Mouse (Mus musculus) Muller cell, postnatal 12 days (primary cell): ENCODE measurements around the gene Lrmp.
"Not testable (repeated sequence)": the region's sequence is repeated elsewhere in the genome, so short reads cannot be mapped to it uniquely, and the experiment has no call there.

ENCODE experiments used
- DNase-seq: peaks from one replicate; pipeline ENCODE4 v3.0.0-alpha.2; 2015; ENCODE audit errors: inconsistent ontology term

The Lrmp gene

DNA sequence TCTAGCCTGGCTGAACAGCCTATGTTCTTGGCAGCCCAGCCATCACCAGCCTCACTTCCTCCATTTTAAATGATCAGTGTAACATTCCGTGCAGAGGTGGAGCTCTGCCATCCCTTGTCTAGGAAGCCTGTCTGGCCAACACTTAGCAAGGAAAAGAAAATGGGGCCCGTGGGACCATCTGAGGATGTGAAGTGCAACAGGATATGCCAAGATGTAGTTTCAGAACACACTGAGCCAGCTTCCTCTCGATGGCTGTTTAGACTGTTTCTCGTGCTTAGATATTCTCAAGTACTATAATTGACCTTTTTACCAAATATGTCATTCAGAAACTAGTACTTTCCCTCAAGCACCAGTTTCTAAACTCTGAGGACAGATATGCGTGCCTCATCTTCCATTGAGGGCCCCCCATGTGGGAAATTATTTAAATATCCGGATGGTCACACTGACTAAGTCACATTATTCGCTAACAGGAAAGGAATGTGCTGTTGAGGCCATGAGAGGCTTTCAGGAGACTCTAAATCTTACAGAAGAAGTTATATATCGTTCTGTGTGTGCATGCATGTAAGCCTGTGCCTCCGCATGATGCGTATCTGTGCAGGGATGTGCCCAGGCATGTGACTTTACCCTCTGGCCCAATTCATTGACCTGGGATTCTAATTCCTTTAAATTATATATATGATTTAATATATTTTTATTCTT lies 11.1 kb upstream of the Lrmp start:
- no peak for DNase-seq

DNA sequence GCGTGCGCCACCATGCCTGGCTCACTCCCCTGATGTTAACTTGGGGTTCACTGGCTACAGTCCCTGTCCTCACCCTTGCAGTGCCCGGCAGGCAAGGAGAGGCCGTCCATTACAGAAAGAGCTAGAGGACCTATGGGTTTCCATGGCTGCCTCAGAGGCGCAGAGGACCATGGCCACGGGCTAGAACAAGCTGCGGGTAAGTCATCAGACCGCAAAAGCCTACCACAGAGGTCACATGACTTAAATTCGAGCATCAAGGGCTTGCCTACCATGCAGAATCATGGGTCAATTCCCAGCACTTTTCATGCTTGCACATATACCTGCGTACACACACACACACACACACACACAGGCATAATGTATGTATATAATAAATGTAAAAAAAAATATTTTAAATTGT lies 10.0 kb upstream of the Lrmp start:
- DNase-seq: no peak

DNA sequence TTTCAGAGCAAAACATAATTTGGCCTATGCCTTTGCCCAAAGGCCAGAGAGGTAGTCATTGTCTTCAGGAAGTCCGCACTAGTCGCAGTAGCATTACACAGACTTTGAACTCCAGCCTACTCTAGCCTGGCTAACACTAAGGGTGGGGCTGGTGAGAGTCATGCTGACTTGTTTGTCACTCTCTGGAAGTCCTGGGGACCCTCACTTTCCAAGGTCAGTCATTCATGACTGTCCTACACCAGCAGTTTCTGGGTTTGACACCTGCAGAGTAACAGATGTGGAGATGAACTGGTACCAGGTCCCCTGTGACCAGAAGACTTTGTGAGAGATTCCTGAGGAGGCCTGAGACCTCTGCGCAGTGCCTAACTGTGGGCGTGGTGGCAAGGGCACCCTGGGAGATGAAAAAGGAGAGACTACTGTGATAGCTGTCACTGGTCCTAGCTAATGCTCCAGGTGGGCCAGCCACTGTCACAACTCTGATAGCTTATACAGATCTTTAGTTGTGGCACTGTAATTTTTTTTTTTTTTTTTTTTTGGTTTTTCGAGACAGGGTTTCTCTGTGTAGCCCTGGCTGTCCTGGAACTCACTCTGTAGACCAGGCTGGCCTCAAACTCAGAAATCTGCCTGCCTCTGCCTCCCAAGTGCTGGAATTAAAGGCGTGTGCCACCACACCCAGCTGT lies 9.2 kb upstream of the Lrmp start:
- DNase-seq: no peak

DNA sequence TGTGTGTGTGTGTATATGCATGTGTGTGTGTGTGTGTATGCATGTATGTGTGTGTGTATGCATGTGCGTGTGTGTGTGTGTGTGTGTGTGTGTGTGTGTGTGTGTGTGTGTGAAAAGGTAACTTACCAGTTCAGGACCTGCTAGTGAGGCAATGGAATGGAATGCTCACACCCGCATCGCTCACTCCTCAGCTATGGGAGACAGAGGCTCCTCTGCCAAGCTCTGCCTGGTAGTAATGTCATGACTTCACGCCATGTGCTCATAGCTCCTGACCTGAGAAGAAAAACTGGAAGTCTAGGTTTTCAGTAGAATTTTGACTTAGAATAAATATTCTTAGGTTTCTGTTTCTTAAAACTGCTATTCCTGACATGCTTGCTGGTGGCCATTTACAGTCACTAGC lies 4.7 kb upstream of the Lrmp start:
- DNase-seq: no peak

DNA sequence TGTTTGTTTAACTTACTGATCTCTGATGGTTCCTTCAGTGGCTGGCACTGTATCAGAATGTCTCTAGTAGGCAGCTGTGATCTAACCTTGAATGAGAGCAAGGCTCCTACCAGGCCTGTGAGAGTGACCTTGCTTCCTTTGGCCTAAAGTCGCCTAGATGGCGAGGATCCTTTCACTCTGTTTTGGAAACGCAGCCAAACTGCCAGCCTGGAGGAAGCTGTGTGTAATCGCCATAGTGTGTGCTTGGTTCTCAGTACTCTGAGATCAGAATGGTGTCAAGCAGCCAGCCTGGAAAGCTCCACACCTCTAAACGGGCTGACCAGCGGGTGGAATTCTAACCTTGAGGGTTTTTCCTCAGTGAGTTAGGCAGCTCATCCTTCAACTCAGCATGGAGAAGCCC lies 2.6 kb upstream of the Lrmp start:
- DNase-seq: no peak

DNA sequence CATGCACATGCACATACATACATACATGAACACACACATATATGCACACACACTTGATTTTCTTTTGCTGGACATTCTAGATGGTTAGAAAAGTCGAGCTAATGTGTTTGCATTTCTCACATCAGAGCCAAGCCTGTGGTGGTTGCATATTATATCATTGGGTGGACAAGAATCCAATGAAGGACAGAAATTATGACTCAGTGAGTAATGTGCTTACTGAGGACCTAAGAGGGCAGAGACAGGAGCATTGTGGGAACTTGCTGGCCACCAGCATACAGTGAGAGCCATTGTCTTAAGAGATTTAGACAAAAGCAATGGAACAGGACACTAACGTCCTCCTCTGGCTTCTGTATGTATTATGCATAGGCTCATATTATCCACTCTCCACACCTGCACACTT lies 892 bp upstream of the Lrmp start:
- no peak for DNase-seq

DNA sequence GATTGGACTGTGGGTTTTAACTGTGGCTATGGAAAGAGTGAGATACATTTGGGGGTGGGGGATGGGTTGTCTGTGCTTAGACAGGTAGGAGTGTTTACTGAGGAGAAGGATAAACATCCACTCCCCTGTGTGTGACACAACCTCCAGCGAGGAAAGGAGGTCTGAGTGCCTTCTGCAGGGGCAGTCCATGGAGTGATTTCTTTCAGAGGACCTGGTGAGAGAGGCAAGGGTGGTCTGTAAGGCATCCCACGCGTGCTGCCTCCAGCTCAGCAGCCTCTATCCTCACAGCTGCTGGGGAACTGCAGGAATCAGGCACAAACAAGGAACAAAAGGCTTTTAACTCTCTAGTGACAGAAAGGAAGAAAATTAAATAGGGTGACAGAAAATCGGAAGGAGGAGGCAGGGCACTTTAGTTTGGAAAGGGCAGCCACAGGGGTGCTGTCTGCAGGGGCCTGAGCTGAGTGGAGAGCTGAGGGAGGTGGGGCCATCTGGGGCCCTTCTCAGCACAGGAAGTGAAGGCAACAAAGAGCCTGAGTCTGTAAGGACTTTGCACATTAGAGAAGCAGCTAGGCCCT lies 732 bp downstream of the Lrmp start:
- no peak for DNase-seq

DNA sequence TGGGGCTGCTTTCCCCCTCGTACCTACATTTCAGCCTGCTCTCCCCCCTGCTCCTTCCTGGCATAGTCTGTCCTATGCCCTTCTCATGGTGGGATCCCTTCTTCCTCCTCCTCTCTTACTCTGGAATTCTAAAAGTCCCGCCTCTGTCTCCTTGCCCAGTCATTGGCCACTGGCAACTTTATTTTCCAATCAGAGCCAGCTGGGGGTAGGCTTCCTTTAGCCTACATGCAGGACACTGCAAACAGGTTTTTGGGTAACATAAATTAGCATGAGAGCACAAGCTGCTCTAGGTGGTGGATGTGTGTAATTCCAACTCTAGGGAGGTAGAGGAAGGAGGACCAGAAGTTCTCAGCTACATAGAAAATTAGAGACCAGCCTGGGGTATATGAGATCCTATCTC lies 4.6 kb downstream of the Lrmp start:
- DNase-seq: no peak

DNA sequence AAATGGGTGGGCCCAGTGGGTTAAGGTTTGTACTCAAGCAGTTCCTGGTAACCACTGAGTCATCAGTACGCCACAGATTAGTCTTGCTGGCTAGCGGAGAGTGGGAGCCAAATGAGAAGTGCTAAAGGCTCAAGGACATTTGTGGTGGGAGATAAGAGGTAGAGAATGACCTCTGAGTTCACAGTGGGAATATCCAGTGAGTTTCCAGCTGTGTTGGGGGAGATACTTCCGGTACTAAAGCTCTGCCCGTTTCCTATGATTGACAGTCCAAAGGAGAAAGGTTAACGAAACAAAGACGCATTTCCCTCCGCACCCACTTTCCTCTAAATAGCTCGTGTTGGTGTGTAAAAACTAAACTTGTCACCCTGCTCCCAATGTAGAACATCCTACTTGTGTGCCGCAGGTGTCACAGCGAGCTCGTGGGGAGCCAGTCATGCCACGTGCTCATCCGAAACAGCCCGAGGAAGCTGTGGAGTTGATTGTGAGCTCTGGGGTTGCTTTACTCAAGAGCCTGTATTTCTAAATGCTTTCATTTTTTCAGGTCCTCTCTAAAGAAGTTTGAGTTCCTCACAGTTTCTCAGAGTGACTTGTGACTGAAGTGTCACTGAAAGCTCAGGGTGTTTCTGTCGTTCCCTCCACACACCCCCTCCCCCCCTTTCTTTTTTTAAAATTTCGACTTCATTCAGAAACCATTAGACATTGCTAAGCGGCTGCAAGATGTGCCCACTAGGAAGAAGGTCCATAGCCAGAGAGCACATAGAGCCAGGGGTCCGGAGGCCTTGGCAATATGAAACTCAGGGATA lies 5.5 kb downstream of the Lrmp start:
- DNase-seq: no peak

DNA sequence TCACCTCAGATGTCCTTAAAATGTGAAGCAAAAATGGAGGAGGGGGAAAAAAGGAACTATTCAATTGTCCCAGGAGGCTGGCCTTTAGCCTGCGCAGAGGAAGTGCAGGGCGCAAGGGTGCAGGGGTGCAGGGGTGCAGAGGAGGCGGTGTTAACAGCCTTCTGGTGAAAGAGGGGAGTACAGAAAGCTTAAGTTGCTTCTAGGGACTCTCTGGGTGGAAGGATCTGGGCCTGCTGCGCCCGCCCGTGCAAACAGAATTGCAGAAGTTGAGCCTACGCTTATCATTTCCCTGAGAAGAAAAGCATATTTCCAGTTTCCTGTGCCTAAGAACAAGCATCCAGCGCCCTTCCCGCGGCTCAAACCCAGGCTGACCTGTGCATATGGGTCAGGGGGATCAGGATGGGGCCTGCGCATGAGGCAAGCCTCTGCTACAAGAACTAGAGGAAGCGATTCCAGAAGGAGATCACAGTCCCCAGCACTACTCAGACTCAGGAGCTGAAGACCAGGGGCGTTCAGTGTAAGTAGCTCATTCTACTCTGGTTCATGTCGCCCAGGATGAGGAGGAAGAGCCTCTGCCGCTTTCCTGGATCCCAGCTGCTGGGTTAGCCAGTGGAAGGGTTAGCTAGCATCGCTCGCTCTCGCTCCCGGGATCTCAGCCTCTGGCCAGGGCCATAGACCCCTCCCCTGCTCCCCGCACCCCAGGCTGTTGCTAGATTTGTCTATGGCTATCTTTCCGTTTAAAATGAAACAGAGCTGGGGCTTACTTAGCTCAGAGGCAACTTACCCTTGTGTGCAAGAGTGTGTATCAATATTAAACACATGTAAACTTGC lies 6.4 kb downstream of the Lrmp start:
- no peak for DNase-seq

DNA sequence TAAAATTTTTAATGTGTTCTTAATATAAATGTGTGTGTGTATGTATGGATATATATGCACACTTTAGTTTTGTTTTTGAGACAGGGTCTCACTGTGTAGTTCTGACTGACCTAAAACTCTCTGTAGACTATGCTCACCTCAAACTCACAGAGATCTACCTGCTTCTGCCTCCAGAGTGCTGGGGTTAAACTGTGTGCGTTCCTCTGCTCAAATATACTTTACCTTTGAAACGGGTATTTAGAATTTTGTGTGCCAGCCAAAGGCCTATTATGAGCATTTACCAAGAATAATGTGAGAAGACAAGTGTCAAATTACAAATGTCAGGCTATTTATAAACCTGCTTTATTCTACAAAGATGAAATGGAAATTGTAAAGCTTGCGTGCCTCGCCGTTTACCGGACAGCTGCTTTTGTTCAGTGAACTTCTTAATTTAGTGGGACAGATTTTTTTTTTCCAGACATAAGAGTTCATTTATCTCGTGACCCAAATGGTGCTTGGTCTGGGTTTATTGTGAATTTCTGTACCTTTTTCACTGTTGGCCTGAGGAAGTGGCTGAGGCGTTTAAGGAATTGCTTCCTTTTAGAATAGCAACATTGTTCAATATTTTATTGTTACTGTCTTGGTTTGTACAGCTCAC lies 7.1 kb downstream of the Lrmp start:
- no peak for DNase-seq

DNA sequence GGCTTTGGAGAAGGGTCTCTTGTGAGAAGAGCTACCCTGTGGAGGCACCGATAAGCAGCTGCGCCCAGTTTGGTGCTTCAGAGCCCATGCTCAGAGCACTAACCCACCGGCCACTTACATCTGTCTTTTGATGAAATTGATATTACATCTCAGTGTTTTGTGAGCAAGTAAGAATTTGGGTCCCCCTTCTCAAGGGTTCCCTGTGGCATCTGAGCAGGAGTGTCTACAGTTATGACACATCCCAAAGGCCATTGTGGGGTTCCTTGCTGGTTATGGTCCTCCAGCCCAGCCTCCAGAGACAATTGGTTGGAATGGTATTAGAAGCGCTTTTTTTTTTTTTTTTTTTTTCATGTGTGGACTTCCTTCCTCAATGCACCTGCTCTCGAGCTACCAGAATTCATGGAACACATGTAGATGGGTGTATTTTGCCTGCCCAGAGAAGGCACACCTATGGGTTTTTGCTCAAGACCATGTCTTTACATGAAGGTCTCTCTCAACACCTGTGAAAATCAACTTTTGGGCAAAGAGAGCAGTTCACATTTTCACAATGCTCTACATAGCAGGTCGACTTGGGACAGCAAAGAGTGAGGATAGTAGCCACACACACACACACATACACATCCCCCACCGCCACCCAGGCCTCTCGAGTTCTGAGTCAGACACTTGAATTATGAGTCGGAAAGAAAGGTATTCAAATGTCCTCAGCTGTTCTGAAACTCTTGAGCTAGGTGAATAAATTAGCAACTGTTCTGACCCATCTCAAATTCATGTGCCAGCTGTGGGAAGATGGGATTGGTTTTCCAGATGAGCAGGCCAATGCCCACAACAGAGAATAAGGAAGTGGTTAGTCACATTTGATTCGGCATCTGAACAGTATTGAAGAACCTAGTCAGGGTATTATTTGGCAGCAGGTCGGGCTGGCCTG lies 7.9 kb downstream of the Lrmp start:
- no peak for DNase-seq

DNA sequence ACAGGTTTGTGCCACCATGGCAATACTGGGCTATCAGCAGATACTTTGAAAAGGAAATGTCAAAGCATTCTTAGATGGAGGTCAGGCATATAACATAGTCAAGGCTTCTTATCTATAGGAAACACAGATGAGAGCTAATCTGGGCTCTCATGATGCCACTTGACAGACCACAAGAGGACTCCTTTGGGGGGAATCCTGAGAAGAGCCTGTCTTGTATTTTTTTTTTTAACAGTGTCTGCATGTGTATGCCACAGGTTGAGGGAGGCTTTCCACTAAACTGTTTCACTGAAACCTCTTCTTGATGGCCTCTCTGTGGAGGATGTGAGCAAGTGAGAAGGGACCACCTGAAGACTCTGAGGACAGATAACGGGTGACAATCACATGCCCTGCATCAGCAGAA lies 9.2 kb downstream of the Lrmp start:
- DNase-seq: no peak

DNA sequence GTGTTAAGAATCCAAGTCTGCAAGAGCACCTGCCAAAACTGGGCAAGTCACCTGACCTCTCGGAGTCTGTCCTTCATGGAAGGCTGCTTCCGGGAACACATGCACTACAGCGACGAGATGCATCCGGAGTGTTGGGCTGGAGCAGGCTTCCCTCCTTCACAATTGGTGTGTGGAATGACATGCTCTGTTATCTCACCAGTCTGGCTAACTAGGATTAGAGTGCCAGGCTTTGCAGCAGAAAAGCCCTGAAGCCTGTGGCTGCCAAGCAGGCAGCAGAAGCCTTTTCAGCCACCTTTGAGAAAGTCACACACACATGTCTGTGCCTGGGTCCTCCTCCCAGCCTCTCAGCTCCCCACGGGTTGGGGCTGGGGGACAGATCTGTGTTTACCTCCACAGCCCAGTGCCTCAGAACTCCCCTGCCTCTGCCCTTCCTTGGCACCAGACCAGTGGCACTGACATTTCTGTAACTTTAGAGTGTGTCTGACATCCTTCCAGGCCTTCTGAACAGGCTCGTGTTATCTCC lies 10.2 kb downstream of the Lrmp start:
- DNase-seq: no peak

DNA sequence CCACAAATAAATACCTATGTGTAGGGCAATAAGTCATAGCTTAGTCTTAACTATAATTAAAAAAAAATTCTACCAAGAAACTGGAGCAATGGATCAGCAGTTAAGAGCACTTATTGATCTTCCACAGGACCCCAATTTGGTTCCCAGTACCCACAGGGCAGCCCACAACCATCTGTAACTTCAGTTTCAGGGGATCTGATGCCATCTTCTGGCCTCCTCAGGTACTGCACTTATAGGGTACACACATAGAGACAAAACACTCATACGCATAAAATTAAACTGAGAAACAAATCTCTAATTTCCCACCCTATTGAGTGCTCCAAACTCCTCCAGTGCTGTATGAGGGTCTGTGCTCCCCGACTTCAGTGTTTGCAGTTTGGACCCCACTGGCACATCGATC lies 12.2 kb downstream of the Lrmp start:
- DNase-seq: no peak

DNA sequence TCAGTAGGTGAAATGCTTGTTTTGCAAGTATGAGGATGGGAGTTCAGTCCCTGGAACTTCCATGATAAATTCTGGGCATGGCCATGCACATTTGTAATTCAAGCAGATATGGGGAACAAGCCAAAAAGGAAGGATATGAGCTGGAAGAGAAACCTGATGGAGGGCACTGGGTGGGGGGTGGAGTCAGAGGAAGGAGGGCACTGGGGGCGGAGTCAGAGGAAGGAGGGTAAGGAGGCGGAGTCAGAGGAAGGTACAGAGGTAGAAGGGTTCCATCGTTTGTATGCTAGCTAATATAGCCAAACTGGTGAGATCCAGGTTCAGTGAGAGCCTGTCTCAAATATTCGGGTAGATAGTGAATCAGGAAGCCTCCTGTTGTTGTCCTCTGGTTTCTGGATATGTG lies 14.1 kb downstream of the Lrmp start:
- DNase-seq: no peak

DNA sequence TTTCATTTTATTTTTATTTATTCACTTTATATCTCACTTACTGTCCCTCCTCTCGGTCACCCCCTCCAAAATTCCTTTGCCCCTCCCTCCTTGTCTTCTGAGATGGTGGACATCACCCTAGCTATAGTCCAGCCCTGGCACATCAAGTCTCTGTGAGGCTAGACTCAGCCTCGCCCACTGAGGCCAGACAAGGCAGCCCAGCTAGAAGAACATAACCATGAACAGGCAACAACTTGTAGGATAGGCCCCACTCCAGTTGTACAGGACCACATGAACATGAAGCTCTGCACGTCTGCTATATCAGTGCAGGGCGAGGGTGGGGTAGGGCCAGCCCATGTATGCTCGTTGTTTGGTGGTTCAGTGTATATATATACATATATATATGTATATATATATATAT lies 16.5 kb downstream of the Lrmp start:
- DNase-seq: no peak

DNA sequence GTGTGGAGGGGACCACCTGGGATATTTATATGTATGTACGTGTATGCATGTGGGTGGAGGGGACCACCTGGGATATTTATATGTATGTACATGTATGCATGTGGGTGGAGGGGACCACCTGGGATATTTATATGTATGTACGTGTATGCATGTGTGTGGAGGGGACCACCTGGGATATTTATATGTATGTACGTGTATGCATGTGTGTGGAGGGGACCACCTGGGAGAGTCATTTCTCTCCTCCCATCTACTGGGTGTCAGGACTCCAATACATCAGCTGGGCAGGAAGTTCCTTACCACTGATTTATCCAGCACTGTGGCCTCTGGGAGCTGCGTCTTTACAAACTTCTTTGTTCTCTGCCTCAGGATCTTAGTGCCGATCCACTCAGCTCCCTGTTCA lies 17.5 kb downstream of the Lrmp start:
- not testable (repeated sequence) for DNase-seq

DNA sequence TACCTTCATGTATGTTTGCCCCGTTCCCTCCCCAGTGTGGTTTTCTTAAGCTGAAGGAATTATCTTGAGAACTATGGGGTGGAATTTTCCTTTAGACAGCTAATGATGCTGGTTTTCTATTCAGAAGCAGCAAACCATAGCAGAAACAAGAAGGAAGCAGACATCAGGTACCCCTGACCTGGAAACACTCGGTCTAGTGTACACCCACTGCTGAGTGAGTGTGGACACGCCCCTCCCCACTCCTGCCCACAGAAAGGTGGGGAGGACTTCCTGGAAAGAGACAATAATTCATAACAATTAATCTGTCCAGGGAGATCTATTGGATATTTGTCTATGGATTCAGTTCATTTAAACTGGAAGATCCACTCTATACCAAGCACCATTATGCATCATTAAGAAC lies 19.8 kb downstream of the Lrmp start:
- no peak for DNase-seq

DNA sequence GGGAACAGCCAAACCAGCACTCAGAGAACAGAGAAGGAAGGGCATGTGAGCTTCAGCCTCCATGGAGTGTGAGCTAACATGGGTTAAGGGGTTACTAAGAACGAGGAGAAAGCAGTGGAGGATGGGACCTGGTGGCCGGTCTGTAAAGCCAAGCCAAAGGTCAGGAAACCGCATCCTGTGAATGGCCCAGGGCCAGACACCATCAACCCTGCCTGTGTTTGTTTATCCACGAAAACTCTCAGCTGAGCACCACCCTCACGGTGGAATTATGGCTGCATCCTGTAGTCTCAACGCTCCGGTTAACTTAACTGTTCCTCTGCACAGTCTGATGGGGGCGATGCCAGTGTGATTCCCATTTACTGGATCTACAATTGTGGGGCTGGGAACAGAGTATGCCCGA lies 20.4 kb downstream of the Lrmp start:
- no peak for DNase-seq
